Mouse (Mus musculus) limb, embryonic 14.5 days (tissue): ENCODE measurements around the gene Icmt. TPM values are rescaled to one million over a fixed set of nuclear protein-coding genes. Genes with fewer than 3 reads are reported as not detected.

Experiments
- ATAC-seq: fragments of 200-750 bp; cut with Nextera tagmentation; 2 replicates; pipeline ENCODE4 v1.8.0; 2017; ENCODE audit warnings: low read depth, moderate number of reproducible peaks, moderate TSS enrichment; ENCODE audit not compliant: low FRiP score
- DNase-seq: peaks from one replicate; pipeline ENCODE4 v3.0.0-alpha.2; 2015; ENCODE audit warnings: low spot score
- H3K27ac ChIP-seq: fragments of 300-500 bp; sonication (generic); replicated peaks from 2 replicates; pipeline ENCODE4 v1.5.1; 2014; ENCODE audit warnings: low read depth, mild to moderate bottlenecking, low read length, moderate library complexity, mixed read lengths
- H3K27me3 ChIP-seq: fragments of 300-500 bp; sonication (generic); 2 replicates; pipeline ENCODE4 v1.6.1; 2014; ENCODE audit warnings: low read length, mixed read lengths; ENCODE audit not compliant: control insufficient read depth, insufficient read depth
- H3K36me3 ChIP-seq: fragments of 300-500 bp; sonication (generic); 2 replicates; pipeline ENCODE4 v1.6.1; 2014; ENCODE audit warnings: mild to moderate bottlenecking, low read length, moderate library complexity, mixed read lengths; ENCODE audit not compliant: control insufficient read depth, insufficient read depth
- H3K4me1 ChIP-seq: fragments of 300-500 bp; sonication (generic); 2 replicates; pipeline ENCODE4 v1.6.1; 2014; ENCODE audit warnings: antibody characterized with exemption, low read length, mixed read lengths; ENCODE audit not compliant: control insufficient read depth, insufficient read depth
- H3K4me2 ChIP-seq: fragments of 300-500 bp; sonication (generic); replicated peaks from 2 replicates; pipeline ENCODE4 v1.6.1; 2014; ENCODE audit warnings: low read depth, mild to moderate bottlenecking, low read length, moderate library complexity; ENCODE audit not compliant: severe bottlenecking
- H3K4me3 ChIP-seq: fragments of 300-500 bp; sonication (generic); replicated peaks from 2 replicates; pipeline ENCODE4 v1.5.1; 2014; ENCODE audit warnings: low read length
- H3K9ac ChIP-seq: fragments of 300-500 bp; sonication (generic); 2 replicates; pipeline ENCODE4 v1.6.1; 2014; ENCODE audit warnings: mild to moderate bottlenecking, low read depth, low read length, moderate library complexity; ENCODE audit not compliant: severe bottlenecking
- H3K9me3 ChIP-seq: fragments of 300-500 bp; sonication (generic); 2 replicates; pipeline ENCODE4 v1.6.1; 2016; ENCODE audit warnings: low read length; ENCODE audit not compliant: control insufficient read depth
- POLR2A ChIP-seq: fragments of 200-500 bp; IDR thresholded peaks from 2 replicates; pipeline ENCODE4 v1.8.0; 2012; ENCODE audit warnings: inconsistent platforms, mild to moderate bottlenecking, moderate library complexity, borderline replicate concordance; ENCODE audit not compliant: insufficient read depth, insufficient read length; ENCODE audit errors: extremely low read depth
- WGBS: fragments of 180-500 bp; shearing (Covaris S2); extraction: QIAGEN DNeasy Blood & Tissue Kit; methylation state at CpG from one replicate; pipeline ENCODE4 v1.1.7; 2014; 5-methylcytosine and 5-hydroxymethylcytosine counted together
- polyA plus RNA-seq, 2 experiments: library from polyadenylated mRNA; depleted of rRNA in 1 of 2; stranded (reverse) in 1 of 2; unstranded in 1 of 2; fragments of >200 nt; fragmentation: Nextera tagmentation in 1 of 2; extraction: Ambion mirVana in 1 of 2; gene quantifications; 2 replicates each; pipeline versions ENCODE4 v1.2.1 to v1.2.3; 2012 to 2014

Icmt gene
- polyA plus RNA-seq, 2 experiments: 26.6 to 27.6 TPM

DNA sequence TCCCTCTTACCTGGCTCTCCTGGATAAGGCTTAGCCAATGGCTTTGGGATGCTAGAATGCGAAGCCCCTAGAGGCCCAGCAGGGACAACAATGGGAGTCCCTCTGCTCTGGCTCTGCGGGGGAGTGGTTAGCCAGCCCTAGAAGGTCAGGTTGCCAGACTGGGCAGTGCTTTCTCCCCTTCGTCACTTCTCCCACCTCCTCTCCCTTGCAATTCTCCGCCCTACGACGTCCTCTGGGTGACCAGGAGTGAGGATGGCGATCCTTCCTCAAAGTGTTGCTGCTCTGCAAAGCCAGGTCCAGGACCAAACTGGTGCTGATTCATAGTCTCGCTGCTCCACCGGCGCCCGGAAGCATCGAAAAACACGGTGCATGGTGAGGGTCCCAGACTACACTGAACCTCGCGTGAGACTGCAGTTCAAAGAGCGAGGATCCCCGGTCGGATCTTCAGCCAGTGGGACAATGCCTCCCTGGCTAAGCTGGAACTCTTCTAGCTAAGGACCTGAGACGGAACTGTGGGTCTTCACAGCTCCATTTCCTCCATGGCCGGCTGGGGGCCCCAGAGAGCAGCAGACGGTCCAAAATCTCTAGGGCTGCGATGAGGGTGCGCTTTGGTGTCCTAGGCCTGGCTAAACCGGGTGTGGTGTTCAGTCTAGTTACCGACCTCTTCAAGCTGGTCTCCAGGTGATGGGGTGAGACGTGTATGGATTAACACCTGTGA, 21.6 kb downstream of the Icmt start, which contains the start of gene Rnf207:
TSS of gene Rnf207 (minus strand) at position 477 of the 718 bp plus-strand sequence.
- 4% methylated on average over 26 of the region's 26 CpGs for WGBS
- no peaks in the 10 kb centered on the region for H3K36me3 ChIP-seq
- DNase-seq (no peak), ATAC-seq (no peak)
- no peak within 1 kb of the TSS for H3K4me3 ChIP-seq
- no peaks in the 10 kb centered on the region for H3K9me3 ChIP-seq
- no peak for TF ChIP-seq POLR2A
- no peak within 1 kb of the TSS for H3K27ac ChIP-seq
- peaks cover 5% of the 10 kb centered on the region; the same call in 1 of the 2 replicates for H3K4me1 ChIP-seq
- peaks cover 52% of the 10 kb centered on the region for H3K27me3 ChIP-seq
- H3K9ac ChIP-seq: peak within 1 kb of the TSS; percentile 21
- H3K4me2 ChIP-seq: no peak within 1 kb of the TSS; the same call in 1 of the 2 replicates

DNA sequence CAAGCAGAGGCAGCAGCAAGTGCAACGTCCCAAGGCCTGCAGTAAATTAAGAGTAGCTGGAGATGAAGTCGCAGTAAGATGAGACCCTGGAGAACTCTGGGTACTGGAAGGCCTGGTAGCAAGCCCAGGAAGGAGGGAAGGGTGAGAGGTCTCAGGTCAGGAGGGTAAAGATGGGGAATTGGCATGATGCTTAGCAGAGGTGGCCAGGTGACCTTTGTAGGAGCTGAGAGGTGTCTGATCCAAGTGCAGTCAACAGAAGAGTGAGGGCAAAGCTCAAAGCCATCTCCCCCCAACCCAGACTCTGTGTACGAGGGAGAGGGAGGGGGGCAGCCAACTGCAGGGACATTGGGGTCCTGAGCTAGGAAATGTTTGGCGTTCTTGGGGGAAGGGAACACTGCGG, 24.4 kb downstream of the Icmt start:
- ATAC-seq (no peak), DNase-seq (no peak)
- Histone ChIP-seq H3K4me1 (peaks cover 2% of the 10 kb centered on the region; the same call in 1 of the 2 replicates), H3K4me2 (no peak overlapping the region), H3K27me3 (peaks cover 24% of the 10 kb centered on the region), H3K9ac (no peak overlapping the region), H3K36me3 (no peaks in the 10 kb centered on the region), H3K27ac (no peak overlapping the region), H3K4me3 (no peak overlapping the region), H3K9me3 (no peaks in the 10 kb centered on the region)
- no peak for TF ChIP-seq POLR2A
- WGBS: 47% methylated on average over 5 of the region's 5 CpGs

DNA sequence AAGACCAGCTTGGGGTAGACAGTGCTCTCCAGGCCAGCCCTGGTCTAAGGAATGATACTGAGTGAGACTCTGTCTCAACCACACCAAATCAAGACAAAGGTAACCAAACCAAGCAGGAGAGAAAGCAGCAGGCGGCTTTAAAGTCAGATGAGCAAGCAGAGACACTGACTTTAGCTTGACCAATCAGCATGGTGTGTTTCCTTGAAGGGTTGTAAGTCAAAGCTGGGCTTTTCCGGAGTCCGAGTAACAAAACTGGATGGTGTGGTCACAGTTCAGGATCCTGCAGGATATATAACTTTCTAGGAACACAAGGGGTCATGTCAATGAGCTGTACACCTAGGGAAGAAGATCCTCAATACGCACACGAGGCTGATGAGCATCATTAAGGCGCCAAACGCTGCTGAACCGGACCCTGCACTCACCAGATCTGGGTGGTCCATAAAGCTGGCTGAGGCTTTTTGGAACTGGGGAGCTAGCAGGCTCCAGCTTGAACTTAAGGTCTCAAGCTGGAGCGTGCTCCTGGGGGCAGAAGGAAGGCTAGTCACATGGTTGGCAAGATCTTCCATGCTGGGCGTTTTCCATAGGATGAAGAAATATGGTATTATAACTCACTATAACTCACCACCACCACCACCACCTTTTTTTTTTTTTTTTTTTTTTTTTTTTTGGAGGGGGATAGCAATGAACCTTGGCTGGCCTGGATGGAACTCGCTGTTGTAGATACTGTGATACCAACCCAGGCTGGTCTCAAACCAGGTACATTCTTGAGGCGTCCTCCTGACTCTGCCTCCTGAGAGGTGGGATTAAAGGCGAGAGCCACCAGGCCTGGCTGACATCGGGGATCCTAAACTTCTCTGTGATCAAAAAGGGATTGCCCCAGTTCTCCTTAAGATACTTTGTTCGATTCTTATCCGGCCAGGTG, 27.9 kb downstream of the Icmt start:
- H3K4me2 ChIP-seq: peak overlapping the region; percentile 79
- DNase-seq: no peak
- peak; percentile 25 for ATAC-seq
- no peaks in the 10 kb centered on the region for H3K9me3 ChIP-seq
- peaks cover 20% of the 10 kb centered on the region for H3K36me3 ChIP-seq
- peak overlapping the region; percentile 38; the same call in 1 of the 2 replicates for H3K9ac ChIP-seq
- peaks cover 10% of the 10 kb centered on the region for H3K4me1 ChIP-seq
- no peak overlapping the region for H3K27ac ChIP-seq
- WGBS: 56% methylated on average over 16 of the region's 16 CpGs
- TF ChIP-seq POLR2A: no peak
- peak overlapping the region; percentile 98 for H3K4me3 ChIP-seq
- H3K27me3 ChIP-seq: no peaks in the 10 kb centered on the region

DNA sequence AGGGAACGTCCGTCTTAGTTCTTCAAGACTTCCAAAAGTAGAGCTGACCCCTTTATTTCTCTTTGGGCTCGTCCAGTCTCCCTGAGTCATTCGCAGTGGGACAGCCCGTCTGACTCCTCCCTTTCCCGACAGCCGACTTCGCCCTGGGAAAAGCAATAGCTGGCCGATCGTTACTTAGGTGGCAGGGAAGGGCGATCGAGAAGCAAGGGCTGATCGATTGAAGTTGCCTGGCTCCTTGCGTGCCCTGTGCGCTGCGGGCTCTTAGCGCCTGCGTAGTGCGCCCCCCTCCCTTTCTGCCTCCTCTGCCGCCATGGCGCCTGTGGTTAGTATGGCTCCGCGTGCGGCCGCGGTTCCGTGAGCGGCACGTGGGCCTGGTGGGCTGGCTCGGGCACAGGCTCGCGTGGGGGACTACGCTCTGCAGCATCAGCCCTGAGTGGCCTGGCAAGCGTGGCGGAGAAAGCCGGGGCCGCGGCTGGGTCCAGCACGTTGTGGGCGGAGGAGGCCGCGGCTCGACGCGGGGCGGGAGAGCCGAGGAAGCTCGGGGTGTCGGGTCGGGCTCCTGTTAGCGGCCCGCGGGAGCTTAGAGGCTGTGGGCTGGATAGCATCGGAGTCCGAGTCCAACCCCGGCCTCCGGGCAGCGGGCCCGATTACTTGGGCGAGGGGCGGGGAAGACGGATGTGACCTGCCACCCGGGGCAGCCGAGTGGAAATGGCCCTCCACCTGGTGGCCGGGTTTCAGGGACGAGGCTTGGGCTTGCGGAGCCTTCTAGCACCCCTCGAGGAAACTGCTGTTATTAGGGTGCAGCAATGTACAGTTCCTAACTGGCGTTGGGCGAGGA, 28.8 kb downstream of the Icmt start, which contains the start of gene Rpl22:
TSS of gene Rpl22 (plus strand) at position 169 of the 838 bp plus-strand sequence.
- peak; percentile 96 for ATAC-seq

More for the DNA sequence above, 28.8 kb downstream of the Icmt start, which contains the start of gene Rpl22:
- no peaks in the 10 kb centered on the region for H3K27me3 ChIP-seq
- H3K4me2 ChIP-seq: peak within 1 kb of the TSS; percentile 79
- peaks cover 29% of the 10 kb centered on the region for H3K36me3 ChIP-seq
- 2% methylated on average over 67 of the region's 70 CpGs for WGBS
- peaks cover 10% of the 10 kb centered on the region for H3K4me1 ChIP-seq
- DNase-seq: peak; percentile 98
- peak within 1 kb of the TSS; percentile 67 for H3K27ac ChIP-seq
- H3K9me3 ChIP-seq: no peaks in the 10 kb centered on the region
- peak within 1 kb of the TSS; percentile 96 for H3K9ac ChIP-seq
- H3K4me3 ChIP-seq: peak within 1 kb of the TSS; percentile 98
- TF ChIP-seq POLR2A: 0 out of 2 replicates have a peak, but pooled peaks have one; percentile 29
